In the genomic region with DNA sequence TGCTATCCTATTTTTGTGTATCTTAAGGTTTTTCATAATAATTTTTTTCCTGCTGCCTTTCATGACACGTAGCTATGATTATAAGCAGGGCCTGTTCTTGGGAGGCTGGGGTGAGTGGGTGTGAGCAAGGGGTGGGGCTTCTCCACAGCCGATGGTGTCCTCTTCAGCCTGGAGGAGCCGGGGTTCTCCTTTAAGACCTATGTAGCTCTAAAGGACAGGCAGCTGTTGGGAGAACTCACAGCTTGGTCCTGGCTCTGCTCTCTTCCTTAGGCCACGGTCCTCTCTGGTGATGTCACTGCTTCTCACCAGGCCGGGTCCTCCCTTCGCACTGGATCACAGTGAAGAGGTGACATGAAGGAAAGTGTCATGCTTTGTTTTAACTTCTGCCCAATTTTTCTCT, we compare ENCODE assay signal across 25 mouse cellular contexts. TPM values are rescaled to one million over a fixed set of nuclear protein-coding genes. Genes with fewer than 3 reads are reported as not detected.
"Had no signal": no experiment of that assay in that cellular context is flagged by ENCODE, and none has a peak within 500 bp of the region (broad histone marks: within the 10 kb centered on the region; RNA-seq: fewer than 3 reads in every experiment).

No protein-coding gene starts in this region.

- ATAC-seq: liver, postnatal 0 days; lung, postnatal 0 days had no signal

- H3K36me3 ChIP-seq: liver, embryonic 15.5 days; lung, embryonic 15.5 days; midbrain, embryonic 12.5 days; neural tube, embryonic 13.5 days; neural tube, embryonic 15.5 days; stomach, embryonic 15.5 days had no signal

- H3K4me2 ChIP-seq: liver, embryonic 15.5 days; lung, embryonic 15.5 days; midbrain, embryonic 12.5 days; neural tube, embryonic 13.5 days; neural tube, embryonic 15.5 days; stomach, embryonic 15.5 days had no signal

- H3K9ac ChIP-seq: liver, embryonic 15.5 days; liver, postnatal 0 days; lung, embryonic 15.5 days; midbrain, embryonic 12.5 days; neural tube, embryonic 13.5 days; neural tube, embryonic 15.5 days; stomach, embryonic 15.5 days had no signal

- H3K4me1 ChIP-seq: liver, embryonic 15.5 days; lung, embryonic 15.5 days; megakaryocyte, embryonic 14.5 days; neural tube, embryonic 13.5 days; stomach, embryonic 15.5 days had no signal

- H3K9me3 ChIP-seq: liver, embryonic 15.5 days; lung, embryonic 15.5 days; megakaryocyte, embryonic 14.5 days; midbrain, embryonic 12.5 days; neural tube, embryonic 13.5 days; neural tube, embryonic 15.5 days; stomach, embryonic 15.5 days had no signal

- H3K4me3 ChIP-seq: liver, embryonic 15.5 days; lung, embryonic 15.5 days; megakaryocyte, embryonic 14.5 days; midbrain, embryonic 12.5 days; neural tube, embryonic 13.5 days; neural tube, embryonic 15.5 days; stomach, embryonic 15.5 days had no signal

- H3K27me3 ChIP-seq: lung, embryonic 15.5 days; neural tube, embryonic 13.5 days; neural tube, embryonic 15.5 days; stomach, embryonic 15.5 days had no signal

- DNase-seq: liver, postnatal 0 days; lung, adult 2 months; lung, postnatal 14 days; lung, postnatal 36 days; midbrain, embryonic 14.5 days; retina, postnatal 1 day; right cerebral cortex, adult 18-20 months; right cerebral cortex, postnatal 25 days; right cerebral cortex, postnatal 4 days; thymus, adult 2 months; thymus, postnatal 25 days; thymus, postnatal 4 days had no signal

- H3K27ac ChIP-seq: liver, embryonic 15.5 days; lung, embryonic 15.5 days; macrophage; midbrain, embryonic 12.5 days; neural tube, embryonic 13.5 days; neural tube, embryonic 15.5 days; stomach, embryonic 15.5 days; stomach, postnatal 0 days had no signal

RNA-seq across cellular contexts. Expression of a gene that starts 58.8 kb away (rescaled TPM):
- total RNA-seq: megakaryocyte progenitor cell, adult 5-6 weeks; monocyte, adult 5-6 weeks had no signal
- polyA plus RNA-seq: lung, adult 2 months; lung, embryonic 15.5 days; lung, postnatal 0 days; stomach, postnatal 0 days; urinary bladder, adult 2 months had no signal
